In the genomic region with DNA sequence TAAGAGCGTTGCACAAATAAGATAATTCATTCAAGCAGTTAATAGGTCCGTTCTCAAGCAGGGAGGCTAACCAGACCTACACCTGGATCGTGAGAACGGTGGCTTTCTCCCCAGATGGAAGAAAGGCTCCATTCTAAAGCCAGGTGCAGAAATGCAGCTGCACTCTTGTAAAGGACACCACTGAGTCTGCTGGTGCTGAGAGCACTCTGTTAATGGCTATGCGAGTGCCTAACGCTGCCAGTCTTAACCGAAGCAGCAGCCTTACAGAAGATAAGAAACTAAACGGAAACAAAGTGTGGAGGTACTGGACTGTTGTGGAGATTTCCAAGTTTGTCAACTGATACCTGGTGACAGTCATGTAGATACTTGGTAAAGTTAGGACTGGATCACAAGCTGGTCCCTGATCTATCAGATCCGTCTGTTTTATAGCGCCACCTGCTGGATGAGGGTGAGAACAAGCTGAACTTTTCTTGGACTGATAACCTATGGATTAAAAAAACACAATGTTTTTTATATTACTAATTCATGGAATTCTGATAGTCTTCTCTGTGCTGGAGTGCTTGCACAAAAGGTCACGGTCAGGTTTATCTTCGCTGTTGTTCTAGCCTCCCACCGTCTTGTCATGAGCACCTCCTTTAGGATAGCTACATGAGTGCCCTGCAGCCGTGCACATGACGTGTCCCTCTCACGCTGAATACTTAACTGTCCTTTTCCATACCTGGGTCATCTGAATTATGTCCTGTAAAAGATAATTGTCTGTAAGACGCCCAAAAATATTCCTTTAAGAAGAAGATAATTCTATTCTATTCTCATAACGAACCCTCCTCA, we compare ENCODE assay signal across 9 mouse cellular contexts. TPM values are rescaled to one million over a fixed set of nuclear protein-coding genes. Genes with fewer than 3 reads are reported as not detected.
DNase-seq lines count a peak whose midpoint lies in the region; ATAC-seq lines count a peak whose summit lies in the region.
"Had no signal": no experiment of that assay in that cellular context is flagged by ENCODE, and none has a peak within 500 bp of the region (broad histone marks: within the 10 kb centered on the region; RNA-seq: fewer than 3 reads in every experiment).

No protein-coding gene starts in this region.

- intact Hi-C loops in gastrocnemius, postnatal 14 days (cut with DNase I; ENCODE audit: low total_unique reads): no loop called here
- intact Hi-C loops in left cerebral cortex, postnatal 36 days (cut with DNase I): loop anchor here (2.0 to 5.0 kb wide), 2 partner anchors 36 to 154 kb away; no protein-coding TSS in a partner anchor

- H3K27me3 ChIP-seq in midbrain, embryonic 16.5 days (ENCODE audit: control insufficient read depth, insufficient read depth, low read depth, low read length): no peaks in the 10 kb centered on the region
- H3K27me3 ChIP-seq: megakaryocyte, embryonic 14.5 days had no signal

- DNase-seq in gastrocnemius, adult 18-20 months (ENCODE audit: low spot score): peak; percentile 84
- DNase-seq in gastrocnemius, postnatal 25 days: no peak
- peak; percentile 44 to 74 for DNase-seq in cerebellum, postnatal 25 days
- peak; percentile 71 for DNase-seq in gastrocnemius, postnatal 14 days
- peak; percentile 77 for DNase-seq in kidney, adult 18-20 months
- DNase-seq in left cerebral cortex, postnatal 36 days (ENCODE audit: low spot score in 2 of 2): peak; percentile 36 to 64
- DNase-seq in spleen, postnatal 10 days (ENCODE audit: low spot score in 2 of 2): peak; percentile 46 to 72

- no peak overlapping the region for H3K4me2 ChIP-seq in midbrain, embryonic 16.5 days (ENCODE audit: low read length)

- H3K9ac ChIP-seq in midbrain, embryonic 16.5 days (ENCODE audit: low read depth, low read length): no peak overlapping the region

- no peak overlapping the region for H3K4me3 ChIP-seq in midbrain, embryonic 16.5 days (ENCODE audit: low read depth, low read length)
- H3K4me3 ChIP-seq: megakaryocyte, embryonic 14.5 days had no signal

- H3K4me1 ChIP-seq in midbrain, embryonic 16.5 days (ENCODE audit: control insufficient read depth, insufficient read depth, low read length): no peaks in the 10 kb centered on the region

- ATAC-seq in midbrain, embryonic 16.5 days: peak; percentile 61; the same call in 1 of the 2 replicates

- H3K27ac ChIP-seq in midbrain, embryonic 16.5 days (ENCODE audit: low read length): no peak overlapping the region

- 60% methylated on average over 18 of the region's 18 CpGs for WGBS in midbrain, embryonic 16.5 days

- no peaks in the 10 kb centered on the region for H3K9me3 ChIP-seq in midbrain, embryonic 16.5 days (replicated peaks; ENCODE audit: control insufficient read depth, low read length, poor library complexity, severe bottlenecking)

- H3K36me3 ChIP-seq in midbrain, embryonic 16.5 days (ENCODE audit: control insufficient read depth, insufficient read depth, low read length): no peaks in the 10 kb centered on the region

RNA-seq across cellular contexts. Expression of a gene that starts 45.7 kb away (rescaled TPM):
- 10 to 100 TPM; 44.0 to 60.2 TPM for total RNA-seq in gastrocnemius, adult 18-20 months (2021)
- total RNA-seq in gastrocnemius, postnatal 25 days (2021): 10 to 100 TPM; 44.0 to 45.9 TPM
- total RNA-seq in gastrocnemius, postnatal 14 days (2021): 10 to 100 TPM; 44.5 to 46.5 TPM
- total RNA-seq in left cerebral cortex, postnatal 36 days (2021): 1 to 10 TPM; 3.0 to 4.0 TPM
- 2.2 TPM in 2 replicates for polyA plus RNA-seq in midbrain, embryonic 16.5 days (2015; fragmentation: Nextera tagmentation; extraction: Ambion mirVana)

Comparison
In these comparisons a context has a peak if more than half of its experiments do, and no peak if none do; other contexts are left out.
1. RNA of a gene that starts 45.7 kb away (total RNA-seq): 44.0 to 60.2 TPM in gastrocnemius, adult 18-20 months, 44.5 to 46.5 TPM in gastrocnemius, postnatal 14 days and 44.0 to 45.9 TPM in gastrocnemius, postnatal 25 days; 3.0 to 4.0 TPM in left cerebral cortex, postnatal 36 days; every median in the first group is over 4 times any median in the second.